Mouse (Mus musculus) heart, postnatal 10 days (tissue): ENCODE results near the gene Fam178b. TPM values are rescaled to one million over a fixed set of nuclear protein-coding genes. Genes with fewer than 3 reads are reported as not detected.

ENCODE experiments used
- DNase-seq, 2 experiments: peaks; one replicate each; pipeline ENCODE4 v3.0.0; 2021
- intact Hi-C: fragments of 180-260 bp; cut with DNase I; formaldehyde crosslinking; loops from one replicate; pipeline ENCODE4 v1.15.1; 2025
- total RNA-seq, 2 experiments: library from RNA; stranded (reverse); gene quantifications; 2 replicates each; pipeline ENCODE4 v1.2.3; 2021

Gene Fam178b
- total RNA-seq, 2 experiments from 2014 or later, result 0.60 to 1.2 TPM

GRCm38 (mm10) chr1:36569694-36570276, 113.2 kb downstream of the Fam178b start:
- DNase-seq, result no peak
- intact Hi-C loops, result no loop called here

- DNase-seq, result no peak
Observed at GRCm38 (mm10) chr1:36568776-36569175, 114.2 kb downstream of the Fam178b start.

GRCm38 (mm10) chr1:36567818-36568603, 115.0 kb downstream of the Fam178b start:
- DNase-seq, result no peak
- intact Hi-C loops, result no loop called here

More at GRCm38 (mm10) chr1:36568776-36569175, 114.2 kb downstream of the Fam178b start:
- intact Hi-C loops, result no loop called here

GRCm38 (mm10) chr1:36566425-36566824, 116.6 kb downstream of the Fam178b start:
- DNase-seq, result no peak
- intact Hi-C loops, result no loop called here

GRCm38 (mm10) chr1:36564101-36564500, 118.9 kb downstream of the Fam178b start:
- intact Hi-C loops, result no loop called here
- peak; percentile 66 to 70 for DNase-seq

- intact Hi-C loops, result no loop called here
- DNase-seq, result no peak
Observed at GRCm38 (mm10) chr1:36563632-36564031, 119.4 kb downstream of the Fam178b start.

GRCm38 (mm10) chr1:36563197-36563596, 119.8 kb downstream of the Fam178b start:
- intact Hi-C loops, result no loop called here
- DNase-seq, result no peak

- DNase-seq, result no peak
- intact Hi-C loops, result no loop called here
Observed at GRCm38 (mm10) chr1:36562388-36562787, 120.6 kb downstream of the Fam178b start.

GRCm38 (mm10) chr1:36560903-36561302, 122.1 kb downstream of the Fam178b start:
- intact Hi-C loops, result no loop called here
- DNase-seq, result no peak

- intact Hi-C loops, result no loop called here
- DNase-seq, result no peak
Observed at GRCm38 (mm10) chr1:36559888-36560287, 123.1 kb downstream of the Fam178b start.

GRCm38 (mm10) chr1:36559256-36559655, 123.7 kb downstream of the Fam178b start:
- intact Hi-C loops, result no loop called here
- DNase-seq, result no peak

- intact Hi-C loops, result no loop called here
- DNase-seq, result peak; percentile 82 to 83
Observed at GRCm38 (mm10) chr1:36558031-36558993, 124.7 kb downstream of the Fam178b start, which contains the start of gene Sema4c. Sema4c (minus strand) TSS chr1:36558349.

- DNase-seq, result peak; percentile 92
- intact Hi-C loops, result loop anchor here (2.0 kb wide), 1 partner anchor 77 kb away; no protein-coding TSS in a partner anchor
Observed at GRCm38 (mm10) chr1:36557457-36558011, 125.4 kb downstream of the Fam178b start.

GRCm38 (mm10) chr1:36556553-36557456, 126.2 kb downstream of the Fam178b start:
- peak; percentile 95 to 96 for DNase-seq
- intact Hi-C loops, result loop anchor here (1.0 to 2.0 kb wide), 2 partner anchors 32 to 78 kb away; no protein-coding TSS in a partner anchor

- intact Hi-C loops, result loop anchor here (1.0 to 2.0 kb wide), 2 partner anchors 33 to 79 kb away; no protein-coding TSS in a partner anchor
- peak in 1 of 2 experiments; percentile 60 for DNase-seq
Observed at GRCm38 (mm10) chr1:36555798-36556395, 127.1 kb downstream of the Fam178b start.

- intact Hi-C loops, result no loop called here
- no peak for DNase-seq
Observed at GRCm38 (mm10) chr1:36554633-36555399, 128.2 kb downstream of the Fam178b start.

GRCm38 (mm10) chr1:36552506-36552905, 130.5 kb downstream of the Fam178b start:
- intact Hi-C loops, result no loop called here
- DNase-seq, result no peak

GRCm38 (mm10) chr1:36551904-36552303, 131.1 kb downstream of the Fam178b start:
- DNase-seq, result no peak
- intact Hi-C loops, result no loop called here
